Mouse (Mus musculus) neural tube, embryonic 15.5 days (tissue): Measurements from ENCODE around the gene Luc7l3. TPM values are rescaled to one million over a fixed set of nuclear protein-coding genes. Genes with fewer than 3 reads are reported as not detected.

Source experiments
- ATAC-seq: fragments of 200-750 bp; cut with Nextera tagmentation; 2 replicates; pipeline ENCODE4 v1.8.0; 2017; ENCODE audit warnings: mild to moderate bottlenecking, moderate TSS enrichment, moderate library complexity; ENCODE audit not compliant: low FRiP score
- H3K27ac ChIP-seq: fragments of 300-500 bp; sonication (generic); replicated peaks from 2 replicates; pipeline ENCODE4 v1.5.1; 2015; ENCODE audit warnings: mild to moderate bottlenecking, inconsistent platforms
- H3K27me3 ChIP-seq: fragments of 300-500 bp; sonication (generic); replicated peaks from 2 replicates; pipeline ENCODE4 v1.6.1; 2015; ENCODE audit warnings: inconsistent platforms
- H3K36me3 ChIP-seq: fragments of 300-500 bp; sonication (generic); 2 replicates; pipeline ENCODE4 v1.6.1; 2015; ENCODE audit warnings: inconsistent platforms
- H3K4me1 ChIP-seq: fragments of 300-500 bp; sonication (generic); 2 replicates; pipeline ENCODE4 v1.6.1; 2015; ENCODE audit warnings: inconsistent platforms
- H3K4me2 ChIP-seq: fragments of 300-500 bp; sonication (generic); 2 replicates; pipeline ENCODE4 v1.6.1; 2015; ENCODE audit warnings: inconsistent platforms, mild to moderate bottlenecking, moderate library complexity
- H3K4me3 ChIP-seq: fragments of 300-500 bp; sonication (generic); replicated peaks from 2 replicates; pipeline ENCODE4 v1.5.1; 2015; ENCODE audit warnings: mild to moderate bottlenecking, inconsistent platforms
- H3K9ac ChIP-seq: fragments of 300-500 bp; sonication (generic); replicated peaks from 2 replicates; pipeline ENCODE4 v1.6.1; 2015; ENCODE audit warnings: mild to moderate bottlenecking, inconsistent platforms
- H3K9me3 ChIP-seq: fragments of 300-500 bp; sonication (generic); replicated peaks from 2 replicates; pipeline ENCODE4 v1.6.1; 2016; ENCODE audit warnings: inconsistent platforms
- WGBS: fragments of 180-500 bp; shearing (Covaris S2); methylation state at CpG from one replicate; pipeline ENCODE4 v1.1.7; 2015; ENCODE audit warnings: mixed read lengths; 5-methylcytosine and 5-hydroxymethylcytosine counted together
- polyA plus RNA-seq: library from polyadenylated mRNA; unstranded; fragments of >200 nt; fragmentation: Nextera tagmentation; extraction: Ambion mirVana; gene quantifications from 2 replicates; pipeline ENCODE4 v1.2.1, GENCODE M21; 2015

Gene Luc7l3
- 124 and 133 TPM in 2 replicates for polyA plus RNA-seq

DNA sequence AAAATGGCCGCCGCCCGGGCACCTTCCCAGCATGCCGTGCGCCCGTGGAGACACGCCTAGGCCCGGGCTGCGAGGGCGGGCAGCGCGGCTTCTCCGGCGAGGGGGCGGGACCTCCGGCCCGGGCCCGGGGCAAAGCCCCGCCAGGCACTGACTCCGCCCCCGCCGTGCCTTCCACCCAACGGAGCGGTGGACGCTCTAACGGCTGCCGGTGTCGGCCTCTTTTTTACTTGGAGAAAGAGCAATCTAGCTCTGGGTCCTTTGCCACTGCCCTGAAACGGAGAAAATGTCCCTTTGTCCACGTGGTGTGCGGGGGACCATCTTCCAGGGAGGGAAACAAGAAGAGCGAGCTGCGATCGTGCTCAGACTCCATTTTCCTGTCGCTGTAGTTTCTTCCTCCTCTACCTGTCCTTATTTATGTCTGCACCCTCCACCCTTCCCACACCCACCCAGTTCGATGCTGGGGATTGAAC is at the start of gene Luc7l3:
Luc7l3 (minus strand) TSS at position 58 of the 470 bp plus-strand sequence.
- WGBS, result under 1% methylated on average over 36 of the region's 36 CpGs
- H3K27ac ChIP-seq, result peak within 1 kb of the TSS; percentile 99
- peak within 1 kb of the TSS; percentile 99 for H3K4me3 ChIP-seq
- H3K9ac ChIP-seq, result peak within 1 kb of the TSS; percentile 99
- H3K27me3 ChIP-seq, result no peaks in the 10 kb centered on the region
- H3K36me3 ChIP-seq, result no peaks in the 10 kb centered on the region
- peaks cover 50% of the 10 kb centered on the region for H3K4me1 ChIP-seq
- peak; percentile 95 for ATAC-seq
- peak within 1 kb of the TSS; percentile 64 for H3K4me2 ChIP-seq
- H3K9me3 ChIP-seq, result no peaks in the 10 kb centered on the region

DNA sequence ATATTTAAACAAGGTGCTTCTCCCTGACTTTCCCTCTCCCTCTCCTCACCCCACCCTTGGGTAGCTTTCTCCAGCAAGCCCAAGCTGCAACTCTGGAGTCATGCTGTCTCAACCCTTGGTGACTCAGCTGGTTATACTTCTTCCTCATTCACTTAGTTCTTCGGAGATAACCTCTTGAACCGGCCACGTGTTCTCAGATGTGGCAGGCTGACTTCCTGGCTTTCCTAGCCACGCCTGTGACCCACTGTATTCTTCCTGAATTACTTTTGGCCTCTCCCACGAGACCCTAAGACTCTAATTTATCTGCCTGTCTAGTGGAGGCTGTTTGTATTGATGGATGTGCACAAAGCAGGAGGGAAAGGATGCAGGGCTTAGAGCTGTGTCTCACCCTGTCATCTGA is 49.0 kb upstream of the Luc7l3 start:
- Histone ChIP-seq H3K27ac (no peak overlapping the region), H3K9me3 (no peaks in the 10 kb centered on the region), H3K4me3 (no peak overlapping the region), H3K27me3 (no peaks in the 10 kb centered on the region), H3K4me2 (no peak overlapping the region), H3K9ac (no peak overlapping the region), H3K36me3 (no peaks in the 10 kb centered on the region), H3K4me1 (no peaks in the 10 kb centered on the region)
- no peak for ATAC-seq
- WGBS, result 28% methylated on average over 5 of the region's 5 CpGs

- no peak for ATAC-seq
- Histone ChIP-seq H3K36me3 (no peaks in the 10 kb centered on the region), H3K4me1 (no peaks in the 10 kb centered on the region), H3K4me2 (no peak overlapping the region), H3K9me3 (no peaks in the 10 kb centered on the region), H3K27ac (no peak overlapping the region), H3K4me3 (no peak overlapping the region), H3K9ac (no peak overlapping the region), H3K27me3 (no peaks in the 10 kb centered on the region)
- WGBS, result 88% methylated on average over 6 of the region's 6 CpGs
Measured at GRCm38 (mm10) chr11:94369981-94370380, 48.2 kb upstream of the Luc7l3 start.

DNA sequence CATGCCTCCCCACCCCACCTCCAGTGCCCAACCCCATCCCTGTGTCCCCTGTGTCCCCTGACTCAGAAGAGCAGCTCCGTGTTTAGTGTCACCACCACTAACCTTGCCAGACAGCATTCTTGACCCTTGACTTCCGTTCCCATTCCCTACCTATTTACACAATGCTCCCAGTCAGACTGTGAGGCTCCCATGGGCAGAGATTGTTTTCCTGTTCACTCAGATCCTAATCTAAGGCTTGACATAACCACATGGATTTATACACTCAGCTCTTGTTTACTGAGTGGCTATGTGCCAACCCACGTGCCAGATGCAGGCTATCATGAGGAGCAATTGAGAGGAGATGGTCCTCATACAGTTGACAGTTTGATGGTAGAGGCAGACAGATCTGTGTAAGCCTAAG is 43.6 kb upstream of the Luc7l3 start:
- no peak overlapping the region for H3K27ac ChIP-seq
- H3K4me2 ChIP-seq, result no peak overlapping the region
- H3K9ac ChIP-seq, result no peak overlapping the region
- 74% methylated on average over 3 of the region's 3 CpGs for WGBS
- H3K36me3 ChIP-seq, result no peaks in the 10 kb centered on the region
- no peak overlapping the region for H3K4me3 ChIP-seq
- no peaks in the 10 kb centered on the region for H3K4me1 ChIP-seq
- H3K9me3 ChIP-seq, result no peaks in the 10 kb centered on the region
- ATAC-seq, result no peak
- H3K27me3 ChIP-seq, result no peaks in the 10 kb centered on the region

GRCm38 (mm10) chr11:94363690-94364089 is 41.9 kb upstream of the Luc7l3 start:
- Histone ChIP-seq H3K4me1 (no peaks in the 10 kb centered on the region), H3K4me3 (no peak overlapping the region), H3K9ac (no peak overlapping the region), H3K4me2 (no peak overlapping the region), H3K27ac (no peak overlapping the region), H3K36me3 (no peaks in the 10 kb centered on the region), H3K9me3 (no peaks in the 10 kb centered on the region), H3K27me3 (no peaks in the 10 kb centered on the region)
- WGBS, result 82% methylated on average over 7 of the region's 7 CpGs
- no peak for ATAC-seq

- no peaks in the 10 kb centered on the region for H3K9me3 ChIP-seq
- 95% methylated on average over 5 of the region's 5 CpGs for WGBS
- ATAC-seq, result no peak
- H3K4me3 ChIP-seq, result no peak overlapping the region
- no peak overlapping the region for H3K27ac ChIP-seq
- no peak overlapping the region for H3K4me2 ChIP-seq
- H3K9ac ChIP-seq, result no peak overlapping the region
- no peaks in the 10 kb centered on the region for H3K27me3 ChIP-seq
- no peaks in the 10 kb centered on the region for H3K4me1 ChIP-seq
- H3K36me3 ChIP-seq, result no peaks in the 10 kb centered on the region
Measured at GRCm38 (mm10) chr11:94362101-94362500, 40.3 kb upstream of the Luc7l3 start.

DNA sequence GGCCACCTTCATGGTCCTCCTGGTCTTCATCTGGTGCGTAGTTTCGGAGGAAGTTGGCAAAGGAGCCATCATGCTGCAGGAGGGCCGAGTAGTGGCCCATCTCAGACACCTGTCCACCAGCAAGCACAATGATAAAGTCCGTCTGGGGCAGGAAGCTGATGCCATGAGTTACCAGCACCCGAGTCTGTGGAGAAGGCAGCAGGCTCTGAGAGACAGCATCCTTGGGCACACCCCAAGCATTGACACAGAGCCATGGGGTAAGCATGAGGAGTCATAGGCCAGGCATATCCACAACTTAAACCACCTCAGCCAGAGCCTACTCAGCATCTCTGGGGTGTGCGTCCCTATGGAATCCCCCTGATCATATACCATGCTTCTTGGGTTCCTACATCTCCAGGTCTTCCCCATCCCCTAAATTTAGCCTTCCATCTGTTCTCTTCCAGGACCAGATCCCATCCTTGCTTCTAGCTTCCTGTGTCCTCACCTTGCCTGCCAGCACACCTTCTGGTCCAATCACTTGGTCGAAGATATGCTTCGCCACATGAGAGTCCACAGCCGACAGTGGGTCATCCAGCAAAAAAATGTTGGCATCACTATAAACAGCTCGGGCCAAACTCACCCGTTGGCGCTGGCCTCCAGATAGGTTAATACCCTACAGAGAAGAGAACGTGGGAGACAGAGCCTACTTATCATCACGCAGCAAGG is 39.5 kb upstream of the Luc7l3 start:
- no peaks in the 10 kb centered on the region for H3K4me1 ChIP-seq
- no peak overlapping the region for H3K4me3 ChIP-seq
- H3K9me3 ChIP-seq, result no peaks in the 10 kb centered on the region
- no peak overlapping the region for H3K9ac ChIP-seq
- no peak overlapping the region for H3K4me2 ChIP-seq
- no peak for ATAC-seq
- no peaks in the 10 kb centered on the region for H3K27me3 ChIP-seq
- no peaks in the 10 kb centered on the region for H3K36me3 ChIP-seq
- 94% methylated on average over 14 of the region's 14 CpGs for WGBS
- H3K27ac ChIP-seq, result no peak overlapping the region

DNA sequence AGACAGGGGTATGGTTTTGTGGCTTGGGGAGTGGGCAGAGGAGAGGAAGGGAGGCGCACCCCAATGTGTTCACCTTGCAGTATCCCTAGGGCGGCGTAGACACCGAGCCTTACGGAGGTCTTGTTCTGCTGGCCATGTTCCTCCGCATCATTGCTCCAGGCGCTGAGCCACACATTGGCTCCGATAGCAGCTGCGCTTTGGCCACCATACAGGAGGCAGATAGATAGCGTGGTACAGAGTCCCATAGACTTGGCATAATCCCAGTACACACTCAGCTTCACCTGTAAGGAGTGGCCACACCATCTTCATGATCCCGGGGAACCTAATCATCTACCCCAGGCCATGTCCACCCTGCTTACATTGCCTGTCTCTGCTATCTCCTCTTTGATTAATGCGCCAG is 37.4 kb upstream of the Luc7l3 start:
- 94% methylated on average over 12 of the region's 12 CpGs for WGBS
- no peak for ATAC-seq
- Histone ChIP-seq H3K36me3 (no peaks in the 10 kb centered on the region), H3K9me3 (no peaks in the 10 kb centered on the region), H3K27ac (no peak overlapping the region), H3K4me2 (no peak overlapping the region), H3K4me3 (no peak overlapping the region), H3K27me3 (no peaks in the 10 kb centered on the region), H3K4me1 (no peaks in the 10 kb centered on the region), H3K9ac (no peak overlapping the region)

DNA sequence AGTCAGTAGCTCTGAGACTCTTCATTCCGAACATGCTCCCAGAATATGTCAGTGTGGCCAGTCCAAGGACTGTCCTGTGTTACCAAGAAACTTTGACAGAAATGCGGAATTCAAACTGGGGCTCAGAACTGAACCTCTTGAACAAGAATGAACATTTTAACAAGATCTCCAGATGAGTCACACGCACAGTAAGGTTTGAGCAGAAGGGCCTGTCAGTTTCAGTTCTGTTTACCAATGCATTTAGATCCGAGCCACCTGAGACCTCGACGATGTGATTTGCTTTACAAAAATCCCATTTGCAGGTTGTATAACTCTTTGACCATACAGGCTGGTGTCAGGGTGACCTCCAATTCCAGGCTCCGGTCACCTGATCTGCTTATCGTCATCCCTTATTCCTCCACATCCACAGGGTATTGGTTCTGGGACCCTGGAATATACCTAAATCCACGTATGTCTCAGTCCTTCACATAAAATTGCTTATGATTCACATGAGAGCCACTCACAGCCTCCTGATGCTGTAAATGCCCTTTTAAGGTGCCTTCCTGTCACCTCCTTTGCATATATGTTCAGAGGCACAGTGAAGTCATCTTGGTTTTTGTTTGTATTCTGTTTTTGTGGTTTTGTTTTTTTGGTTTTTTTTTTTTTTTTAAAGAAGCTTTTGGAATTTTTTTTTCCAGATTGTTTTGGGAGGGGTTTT is 33.9 kb upstream of the Luc7l3 start:
- no peaks in the 10 kb centered on the region for H3K27me3 ChIP-seq
- no peak overlapping the region for H3K4me2 ChIP-seq
- 86% methylated on average over 9 of the region's 9 CpGs for WGBS
- no peak for ATAC-seq
- no peak overlapping the region for H3K4me3 ChIP-seq
- H3K36me3 ChIP-seq, result no peaks in the 10 kb centered on the region
- no peaks in the 10 kb centered on the region for H3K9me3 ChIP-seq
- no peak overlapping the region for H3K9ac ChIP-seq
- no peaks in the 10 kb centered on the region for H3K4me1 ChIP-seq
- no peak overlapping the region for H3K27ac ChIP-seq

DNA sequence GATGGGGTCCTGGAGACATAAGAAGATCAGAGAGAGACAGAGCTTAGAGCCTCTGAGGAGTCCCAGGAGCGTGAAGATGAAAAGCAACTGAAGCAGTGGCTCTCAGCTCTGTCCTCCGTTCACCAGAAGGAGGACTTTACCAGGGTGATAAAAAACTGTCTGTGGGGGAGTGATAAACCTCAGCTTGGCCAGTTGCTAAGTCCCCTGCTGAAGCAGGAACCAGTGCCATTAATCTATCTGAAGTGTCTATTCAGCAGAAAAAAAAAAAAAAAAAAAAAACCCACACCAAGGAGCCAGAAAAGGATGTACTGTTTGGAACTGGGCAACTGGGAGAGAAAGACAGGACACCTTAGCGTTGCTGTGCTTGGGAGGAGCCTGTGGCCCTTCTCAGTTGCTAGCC is 29.3 kb upstream of the Luc7l3 start:
- Histone ChIP-seq H3K4me2 (no peak overlapping the region), H3K36me3 (no peaks in the 10 kb centered on the region), H3K4me3 (no peak overlapping the region), H3K4me1 (no peaks in the 10 kb centered on the region), H3K9ac (no peak overlapping the region), H3K27me3 (no peaks in the 10 kb centered on the region), H3K9me3 (no peaks in the 10 kb centered on the region), H3K27ac (no peak overlapping the region)
- 18% methylated on average over 3 of the region's 3 CpGs for WGBS
- ATAC-seq, result no peak

GRCm38 (mm10) chr11:94350337-94350736 is 28.5 kb upstream of the Luc7l3 start:
- WGBS, result 87% methylated on average over 1 of the region's 1 CpGs
- no peaks in the 10 kb centered on the region for H3K36me3 ChIP-seq
- H3K27me3 ChIP-seq, result no peaks in the 10 kb centered on the region
- H3K4me3 ChIP-seq, result no peak overlapping the region
- no peaks in the 10 kb centered on the region for H3K4me1 ChIP-seq
- H3K4me2 ChIP-seq, result no peak overlapping the region
- ATAC-seq, result no peak
- H3K9me3 ChIP-seq, result no peaks in the 10 kb centered on the region
- H3K9ac ChIP-seq, result no peak overlapping the region
- H3K27ac ChIP-seq, result no peak overlapping the region

GRCm38 (mm10) chr11:94349839-94350238 is 28.1 kb upstream of the Luc7l3 start:
- WGBS, result 87% methylated on average over 2 of the region's 2 CpGs
- Histone ChIP-seq H3K9ac (no peak overlapping the region), H3K9me3 (no peaks in the 10 kb centered on the region), H3K27me3 (no peaks in the 10 kb centered on the region), H3K4me2 (no peak overlapping the region), H3K27ac (no peak overlapping the region), H3K4me1 (no peaks in the 10 kb centered on the region), H3K4me3 (no peak overlapping the region), H3K36me3 (no peaks in the 10 kb centered on the region)
- ATAC-seq, result no peak
